Mouse (Mus musculus): ENCODE measurements around the gene Nr5a2. TPM values are rescaled to one million over a fixed set of nuclear protein-coding genes. Genes with fewer than 3 reads are reported as not detected.

Nr5a2 gene
- polyA plus RNA-seq, 1 experiment from 2014 or later, result 0.82 TPM

DNA sequence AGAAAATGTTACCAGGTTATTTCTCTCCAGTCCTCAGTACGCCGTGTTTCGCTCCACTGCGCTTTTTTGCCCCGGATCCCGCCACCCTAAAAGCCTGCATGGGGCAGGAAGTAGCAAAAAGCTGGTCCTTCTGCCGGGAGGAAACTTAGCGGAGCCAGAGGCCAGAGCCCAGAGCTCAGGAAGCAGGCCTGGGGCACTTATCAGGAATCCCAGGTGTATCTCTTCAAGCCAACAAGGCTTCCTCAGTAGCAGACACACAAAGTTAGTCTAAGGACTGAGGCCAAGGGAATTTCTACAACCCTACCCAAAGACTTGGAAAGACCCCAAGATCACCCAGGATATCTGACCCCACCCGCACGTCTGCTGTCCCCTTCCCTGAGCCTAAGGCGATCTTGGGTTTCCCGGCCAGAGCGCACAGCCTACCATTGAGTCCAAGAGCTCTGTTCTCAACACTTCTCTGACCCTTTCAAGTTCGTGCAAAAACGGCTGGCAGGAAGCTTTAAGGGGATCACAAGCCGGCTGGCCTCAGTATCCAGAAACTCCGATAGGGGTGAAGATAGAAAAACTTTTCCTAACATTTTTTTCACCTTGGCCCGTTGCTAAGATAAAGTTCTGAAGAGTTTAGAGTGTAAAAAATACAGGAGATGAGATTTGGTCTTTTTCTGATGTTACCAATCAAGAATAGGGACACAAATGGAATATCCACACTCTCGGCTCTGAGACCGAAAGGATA is 12.7 kb downstream of the Nr5a2 start:
- no peaks in the 10 kb centered on the region for H3K9me3 ChIP-seq
- H3K36me3 ChIP-seq, result no peaks in the 10 kb centered on the region
- 0 out of 2 replicates have a peak overlapping the region, but pooled peaks have one; percentile 2 for H3K4me2 ChIP-seq
- peaks cover 88% of the 10 kb centered on the region for H3K27me3 ChIP-seq
- H3K4me3 ChIP-seq, result peak overlapping the region; percentile 41
- no peak for ATAC-seq (ENCODE audit: insufficient number of reproducible peaks, low FRiP score, low TSS enrichment, low read depth)
- H3K27ac ChIP-seq, result no peak overlapping the region
- H3K4me1 ChIP-seq, result peaks cover 36% of the 10 kb centered on the region
- 3% methylated on average over 20 of the region's 20 CpGs for WGBS
- no peak overlapping the region for H3K9ac ChIP-seq

DNA sequence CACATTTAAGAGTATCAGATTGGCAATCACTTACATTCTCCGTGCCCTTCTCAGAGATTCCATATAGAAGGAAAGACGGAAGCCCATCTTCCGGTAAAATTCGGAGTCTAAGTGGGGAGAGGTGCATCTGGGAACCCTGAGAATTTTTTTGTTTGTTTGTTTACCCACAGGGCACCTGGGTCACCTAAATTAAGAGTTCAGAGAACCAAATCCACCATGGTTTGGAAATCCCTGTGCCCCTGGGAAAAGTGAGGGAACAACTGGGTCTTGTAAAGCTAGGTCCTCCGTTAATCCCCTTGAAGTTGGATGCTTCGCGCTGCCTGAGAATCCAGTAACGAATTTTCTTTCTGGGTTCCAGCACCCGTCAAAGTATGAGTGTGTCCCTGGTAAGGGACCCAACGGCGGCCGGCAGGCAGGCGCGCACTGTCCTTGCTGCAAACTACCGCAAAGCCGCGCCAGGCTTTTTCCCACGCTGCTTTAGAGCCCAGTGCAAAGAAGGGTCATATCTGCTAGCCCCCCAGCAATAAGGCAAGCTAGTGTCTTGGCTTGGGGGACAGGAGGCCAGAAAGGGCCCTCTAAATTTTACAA is 13.3 kb downstream of the Nr5a2 start:
- Histone ChIP-seq H3K4me1 (peaks cover 30% of the 10 kb centered on the region), H3K9me3 (no peaks in the 10 kb centered on the region), H3K36me3 (no peaks in the 10 kb centered on the region), H3K4me2 (0 out of 2 replicates have a peak overlapping the region, but pooled peaks have one; percentile 2), H3K27ac (no peak overlapping the region), H3K4me3 (peak overlapping the region; percentile 17), H3K27me3 (peaks cover 82% of the 10 kb centered on the region), H3K9ac (no peak overlapping the region)
- ATAC-seq (ENCODE audit: insufficient number of reproducible peaks, low FRiP score, low TSS enrichment, low read depth), result no peak
- 2% methylated on average over 18 of the region's 18 CpGs for WGBS

DNA sequence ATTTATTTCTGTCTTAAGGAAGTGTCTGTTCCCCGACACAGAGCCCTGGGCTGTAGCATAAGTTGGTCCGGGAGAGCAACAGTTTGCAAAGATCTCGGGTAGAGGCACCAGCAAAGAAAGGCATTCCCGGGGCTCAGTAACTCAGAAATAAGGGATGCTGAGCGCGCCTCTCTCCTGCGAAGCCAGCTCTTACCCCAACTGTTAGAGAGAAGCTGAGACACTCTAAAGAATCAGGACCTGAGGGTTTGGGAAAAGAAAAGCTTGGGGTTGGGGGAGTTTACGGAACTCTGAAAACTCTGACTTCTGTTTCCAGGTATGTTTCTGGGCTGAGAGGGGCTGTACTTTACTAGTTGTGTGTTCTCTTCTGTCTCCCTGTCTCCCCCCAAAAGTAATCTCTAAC is 13.8 kb downstream of the Nr5a2 start:
- H3K9ac ChIP-seq, result no peak overlapping the region
- no peaks in the 10 kb centered on the region for H3K36me3 ChIP-seq
- no peaks in the 10 kb centered on the region for H3K9me3 ChIP-seq
- H3K4me3 ChIP-seq, result no peak overlapping the region; the same call in 1 of the 2 replicates
- no peak overlapping the region for H3K27ac ChIP-seq
- peaks cover 29% of the 10 kb centered on the region for H3K4me1 ChIP-seq
- WGBS, result 2% methylated on average over 8 of the region's 8 CpGs
- no peak overlapping the region for H3K4me2 ChIP-seq
- ATAC-seq (ENCODE audit: insufficient number of reproducible peaks, low FRiP score, low TSS enrichment, low read depth), result no peak
- H3K27me3 ChIP-seq, result peaks cover 78% of the 10 kb centered on the region

DNA sequence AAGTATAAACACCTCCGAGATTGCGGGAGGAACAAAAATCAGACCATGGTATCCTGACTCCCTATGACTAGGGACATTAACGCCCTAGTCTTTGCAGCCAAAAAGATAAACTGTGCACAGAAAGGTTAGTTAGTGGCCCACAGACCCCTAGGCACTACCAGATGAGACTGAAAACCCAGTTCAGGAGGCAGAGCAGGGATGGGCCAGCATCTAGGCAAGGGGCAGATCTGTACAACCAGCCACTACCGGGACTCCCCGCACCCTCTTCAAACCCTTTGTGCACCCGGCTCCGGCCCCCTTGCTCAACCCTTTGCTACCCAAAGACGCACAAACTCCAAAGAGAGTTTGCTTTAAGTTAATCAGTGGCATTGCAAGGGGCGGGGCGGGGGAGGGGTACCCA is 14.4 kb downstream of the Nr5a2 start:
- ATAC-seq (ENCODE audit: insufficient number of reproducible peaks, low FRiP score, low TSS enrichment, low read depth), result no peak
- H3K27ac ChIP-seq, result no peak overlapping the region
- H3K4me2 ChIP-seq, result no peak overlapping the region
- H3K36me3 ChIP-seq, result no peaks in the 10 kb centered on the region
- no peak overlapping the region for H3K9ac ChIP-seq
- no peak overlapping the region for H3K4me3 ChIP-seq
- H3K4me1 ChIP-seq, result peaks cover 29% of the 10 kb centered on the region
- 3% methylated on average over 10 of the region's 10 CpGs for WGBS
- H3K27me3 ChIP-seq, result peaks cover 73% of the 10 kb centered on the region
- H3K9me3 ChIP-seq, result no peaks in the 10 kb centered on the region

DNA sequence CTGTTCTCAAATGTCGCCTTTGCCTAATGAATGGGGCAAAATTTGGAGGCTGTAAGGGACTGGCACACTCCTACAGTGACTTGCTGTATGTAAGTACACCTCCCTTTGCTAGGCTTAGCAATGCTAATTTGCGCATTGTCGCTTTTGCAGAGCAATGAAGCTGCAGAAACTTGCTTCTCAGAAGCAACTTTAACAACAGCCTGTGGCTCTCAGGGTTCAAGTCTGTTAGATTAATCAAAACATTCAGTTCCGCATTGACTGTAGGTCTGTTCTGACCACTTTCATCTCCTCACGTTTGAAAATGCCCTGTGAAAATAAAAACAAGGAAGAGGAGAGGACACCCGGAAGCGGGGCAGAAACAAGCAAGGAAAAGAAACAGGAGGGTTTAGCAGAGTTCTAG is 14.8 kb downstream of the Nr5a2 start:
- ATAC-seq (ENCODE audit: insufficient number of reproducible peaks, low FRiP score, low TSS enrichment, low read depth), result no peak
- H3K4me3 ChIP-seq, result no peak overlapping the region
- no peaks in the 10 kb centered on the region for H3K9me3 ChIP-seq
- H3K27me3 ChIP-seq, result peaks cover 68% of the 10 kb centered on the region
- no peak overlapping the region for H3K4me2 ChIP-seq
- peaks cover 29% of the 10 kb centered on the region for H3K4me1 ChIP-seq
- H3K9ac ChIP-seq, result no peak overlapping the region
- H3K36me3 ChIP-seq, result no peaks in the 10 kb centered on the region
- 10% methylated on average over 7 of the region's 7 CpGs for WGBS
- no peak overlapping the region for H3K27ac ChIP-seq

DNA sequence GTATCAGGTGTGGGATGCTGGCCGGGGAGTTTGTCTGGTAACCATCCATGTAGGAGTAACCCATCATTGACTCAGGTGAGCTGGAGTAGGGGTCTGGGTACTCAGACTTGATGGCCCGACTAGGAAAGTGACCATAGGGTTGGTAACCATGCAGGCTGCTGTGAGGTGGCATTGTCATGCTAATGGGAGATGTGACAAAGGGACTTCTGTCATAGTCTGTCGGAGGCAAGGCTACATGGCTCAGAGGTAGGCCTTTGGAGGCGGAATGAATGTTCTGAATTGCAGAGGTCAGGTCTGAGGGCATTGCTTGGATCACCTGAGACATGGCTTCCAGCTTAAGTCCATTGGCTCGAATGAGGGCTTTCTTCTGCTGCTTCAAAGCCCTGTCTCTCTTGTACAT is 19.6 kb downstream of the Nr5a2 start:
- H3K9ac ChIP-seq, result no peak overlapping the region
- H3K4me1 ChIP-seq, result no peaks in the 10 kb centered on the region
- ATAC-seq (ENCODE audit: insufficient number of reproducible peaks, low FRiP score, low TSS enrichment, low read depth), result no peak
- WGBS, result 77% methylated on average over 5 of the region's 5 CpGs
- H3K27ac ChIP-seq, result no peak overlapping the region
- H3K36me3 ChIP-seq, result no peaks in the 10 kb centered on the region
- H3K9me3 ChIP-seq, result no peaks in the 10 kb centered on the region
- peaks cover 23% of the 10 kb centered on the region for H3K27me3 ChIP-seq
- no peak overlapping the region for H3K4me3 ChIP-seq
- no peak overlapping the region for H3K4me2 ChIP-seq

DNA sequence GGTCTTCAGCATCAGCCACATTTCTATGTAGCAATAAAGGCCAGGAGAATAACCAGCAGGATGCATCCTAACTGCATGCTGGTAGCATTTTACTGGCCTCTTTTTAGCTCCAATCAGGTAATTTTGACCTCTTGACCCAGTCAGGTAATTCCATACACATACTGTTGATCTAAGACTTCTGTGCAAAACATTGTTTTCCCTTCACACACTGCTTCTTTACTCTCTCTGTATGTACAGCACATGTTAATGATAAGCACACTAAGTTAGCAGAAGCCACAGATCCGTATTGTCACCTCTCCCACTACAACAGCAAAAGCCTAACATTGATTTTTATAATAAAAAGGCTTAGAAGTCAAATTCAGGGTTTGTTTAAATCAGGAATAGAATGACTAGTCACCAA is 21.0 kb downstream of the Nr5a2 start:
- H3K27ac ChIP-seq, result no peak overlapping the region
- H3K9me3 ChIP-seq, result no peaks in the 10 kb centered on the region
- H3K4me2 ChIP-seq, result no peak overlapping the region
- 71% methylated on average over 1 of the region's 1 CpGs for WGBS
- no peaks in the 10 kb centered on the region for H3K4me1 ChIP-seq
- no peak overlapping the region for H3K9ac ChIP-seq
- ATAC-seq (ENCODE audit: insufficient number of reproducible peaks, low FRiP score, low TSS enrichment, low read depth), result no peak
- no peak overlapping the region for H3K4me3 ChIP-seq
- H3K27me3 ChIP-seq, result peaks cover 10% of the 10 kb centered on the region; the same call in 1 of the 2 replicates
- H3K36me3 ChIP-seq, result no peaks in the 10 kb centered on the region

DNA sequence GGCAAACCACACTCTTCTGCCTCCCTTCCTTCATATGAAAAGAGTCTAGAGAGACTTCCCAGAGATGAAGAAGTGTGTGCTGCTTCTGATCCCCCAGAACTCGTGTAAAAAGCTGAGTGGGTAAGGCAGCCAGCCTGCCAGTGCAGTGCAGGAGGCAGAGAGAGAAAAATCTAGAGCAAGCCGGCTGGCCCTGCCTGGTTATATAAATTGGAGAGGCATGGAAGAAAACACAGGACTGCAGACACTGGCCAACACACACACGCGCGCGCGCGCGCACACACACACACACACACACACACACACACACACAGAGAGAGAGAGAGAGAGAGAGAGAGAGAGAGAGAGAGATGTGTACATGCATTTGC is 24.3 kb downstream of the Nr5a2 start:
- Histone ChIP-seq H3K36me3 (no peaks in the 10 kb centered on the region), H3K4me2 (no peak overlapping the region), H3K27me3 (no peaks in the 10 kb centered on the region), H3K4me3 (no peak overlapping the region), H3K27ac (no peak overlapping the region), H3K9ac (no peak overlapping the region), H3K4me1 (no peaks in the 10 kb centered on the region), H3K9me3 (no peaks in the 10 kb centered on the region)
- no peak for ATAC-seq (ENCODE audit: insufficient number of reproducible peaks, low FRiP score, low TSS enrichment, low read depth)
- 86% methylated on average over 9 of the region's 9 CpGs for WGBS

DNA sequence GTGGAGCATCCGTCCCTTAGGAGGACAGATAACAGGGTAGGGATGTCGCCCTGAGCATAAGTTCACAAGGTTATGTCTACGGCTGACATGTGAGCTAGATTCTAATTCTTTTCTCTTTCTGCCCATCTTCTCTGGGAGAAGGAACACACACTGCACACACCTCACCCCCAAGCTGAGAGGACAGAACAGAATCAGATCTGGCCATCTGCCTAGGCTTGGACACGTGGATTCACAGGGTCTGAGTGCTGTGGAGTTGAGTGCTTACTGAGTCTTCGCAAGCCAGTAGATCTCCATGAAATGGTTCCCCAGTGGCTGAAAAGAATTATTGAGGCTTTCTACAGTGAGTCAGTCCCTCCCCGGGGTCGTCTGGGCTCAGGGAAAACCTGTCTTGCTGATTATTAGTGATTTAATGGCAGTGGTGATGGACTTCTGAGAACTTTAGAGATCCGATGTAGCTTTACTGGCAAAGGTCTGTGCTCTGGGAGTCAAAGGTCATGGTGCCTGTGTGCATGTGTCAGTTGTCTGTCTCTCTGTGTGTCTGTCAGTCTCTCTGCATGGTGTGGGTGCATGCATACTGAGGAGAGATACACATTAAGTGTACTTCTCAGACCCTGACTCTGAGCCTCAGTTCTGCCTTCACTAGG is 24.8 kb downstream of the Nr5a2 start:
- Histone ChIP-seq H3K4me2 (no peak overlapping the region), H3K36me3 (no peaks in the 10 kb centered on the region), H3K4me3 (no peak overlapping the region), H3K9me3 (no peaks in the 10 kb centered on the region), H3K9ac (no peak overlapping the region), H3K27me3 (no peaks in the 10 kb centered on the region), H3K27ac (no peak overlapping the region), H3K4me1 (no peaks in the 10 kb centered on the region)
- WGBS, result 52% methylated on average over 8 of the region's 8 CpGs
- ATAC-seq (ENCODE audit: insufficient number of reproducible peaks, low FRiP score, low TSS enrichment, low read depth), result no peak

DNA sequence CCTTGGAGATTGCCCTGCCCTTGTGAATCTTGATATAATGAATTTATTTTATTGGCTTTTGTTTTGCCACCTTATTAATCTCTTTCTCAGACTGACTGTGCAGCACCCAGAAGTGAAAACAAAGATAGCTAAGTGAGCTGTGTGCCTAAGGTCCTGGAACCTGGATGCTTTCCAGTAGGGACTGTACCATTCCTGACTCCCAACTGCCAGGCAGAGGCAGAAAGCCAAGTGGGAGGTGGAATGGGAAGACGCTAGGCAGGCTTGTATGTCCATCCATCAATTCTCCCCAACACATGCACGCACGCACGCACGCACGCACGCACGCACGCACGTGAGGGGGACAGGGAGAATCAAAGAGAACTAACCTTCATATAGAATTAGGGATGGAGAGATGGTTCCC is 26.2 kb downstream of the Nr5a2 start:
- WGBS, result 89% methylated on average over 10 of the region's 10 CpGs
- no peaks in the 10 kb centered on the region for H3K4me1 ChIP-seq
- no peaks in the 10 kb centered on the region for H3K36me3 ChIP-seq
- no peaks in the 10 kb centered on the region for H3K9me3 ChIP-seq
- H3K27ac ChIP-seq, result no peak overlapping the region
- H3K27me3 ChIP-seq, result no peaks in the 10 kb centered on the region
- H3K9ac ChIP-seq, result no peak overlapping the region
- ATAC-seq (ENCODE audit: insufficient number of reproducible peaks, low FRiP score, low TSS enrichment, low read depth), result no peak
- H3K4me3 ChIP-seq, result no peak overlapping the region
- H3K4me2 ChIP-seq, result no peak overlapping the region

DNA sequence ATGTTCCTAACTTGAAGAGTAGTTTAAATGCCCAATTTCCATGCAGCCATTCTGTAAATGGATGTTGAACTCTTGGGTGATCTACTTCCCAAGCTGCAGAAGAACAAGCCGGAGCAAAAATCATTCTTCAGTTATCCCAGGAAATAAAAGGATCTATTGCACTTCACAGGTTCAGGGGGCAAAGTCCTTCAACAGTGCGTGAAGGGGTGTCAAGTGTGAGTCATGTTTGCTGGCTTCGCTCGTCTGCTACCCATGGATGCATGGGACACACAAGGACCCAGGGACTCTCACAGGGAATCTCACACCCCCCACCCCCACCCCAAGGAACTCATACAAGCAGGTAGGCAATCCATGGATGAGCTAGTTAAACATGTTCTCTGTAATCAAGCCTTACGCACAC is 29.2 kb downstream of the Nr5a2 start:
- Histone ChIP-seq H3K4me2 (no peak overlapping the region), H3K9ac (no peak overlapping the region), H3K36me3 (no peaks in the 10 kb centered on the region), H3K4me1 (no peaks in the 10 kb centered on the region), H3K4me3 (no peak overlapping the region), H3K27me3 (no peaks in the 10 kb centered on the region), H3K9me3 (no peaks in the 10 kb centered on the region), H3K27ac (no peak overlapping the region)
- 88% methylated on average over 5 of the region's 5 CpGs for WGBS
- no peak for ATAC-seq (ENCODE audit: insufficient number of reproducible peaks, low FRiP score, low TSS enrichment, low read depth)

DNA sequence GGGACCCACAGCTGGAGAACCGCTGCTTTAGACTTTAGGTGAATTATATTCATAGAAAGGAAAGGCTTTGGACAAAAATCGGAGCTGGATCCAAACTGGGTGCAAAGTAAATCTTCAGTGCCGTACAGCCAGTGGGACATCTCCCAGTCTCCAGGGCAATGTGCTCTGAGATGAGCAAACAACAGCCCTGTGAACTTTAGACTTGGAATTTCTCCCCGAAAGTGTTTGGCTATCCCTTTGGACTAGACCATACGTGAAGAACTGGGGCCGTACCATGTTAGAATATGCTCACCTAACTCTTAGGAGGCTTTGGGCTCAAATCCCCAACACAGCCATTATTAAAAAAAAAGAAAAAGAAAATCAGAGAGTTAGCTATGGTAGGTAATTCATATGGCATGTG is 30.5 kb downstream of the Nr5a2 start:
- Histone ChIP-seq H3K36me3 (no peaks in the 10 kb centered on the region), H3K4me2 (no peak overlapping the region), H3K4me1 (no peaks in the 10 kb centered on the region), H3K27me3 (no peaks in the 10 kb centered on the region), H3K27ac (no peak overlapping the region), H3K9ac (no peak overlapping the region), H3K9me3 (no peaks in the 10 kb centered on the region), H3K4me3 (no peak overlapping the region)
- ATAC-seq (ENCODE audit: insufficient number of reproducible peaks, low FRiP score, low TSS enrichment, low read depth), result no peak
- 91% methylated on average over 6 of the region's 6 CpGs for WGBS
